Mouse (Mus musculus): ENCODE results near the gene C3ar1.

- TF ChIP-seq CTCF (conservative IDR thresholded peaks at IDR 0.05; ENCODE audit: low read length) (no peak), NANOG (IDR thresholded peaks at IDR 0.05; ENCODE audit: borderline replicate concordance, low read length) (no peak)
These were observed 29.8 kb downstream of the C3ar1 start for GRCm38 (mm10) chr6:122825923-122826742.

Data from E14TG2a.4 (cell line).